Mouse (Mus musculus) lung, postnatal 0 days (tissue): ENCODE results near the gene Slc39a2.

Experiments used
- CTCF ChIP-seq: IDR thresholded peaks from 2 replicates; pipeline ENCODE4 v1.5.1; 2016; ENCODE audit warnings: antibody characterized with exemption, mild to moderate bottlenecking
- EP300 ChIP-seq: IDR thresholded peaks from 2 replicates; pipeline ENCODE4 v1.6.1; 2016; ENCODE audit warnings: antibody characterized with exemption, mild to moderate bottlenecking, control low read depth

GRCm38 (mm10) chr14:51939005-51939404, 46.3 kb downstream of the Slc39a2 start:
- TF ChIP-seq CTCF (no peak), EP300 (no peak)
